Mouse (Mus musculus) MEL (cell line): ENCODE data around the gene Nwd2. TPM values are rescaled to one million over a fixed set of nuclear protein-coding genes. Genes with fewer than 3 reads are reported as not detected.

Experiments used
- DNase-seq: peaks from one replicate; pipeline ENCODE4 v3.0.0; 2011; ENCODE audit warnings: low read depth, low spot score
- H3K27ac ChIP-seq: 2 replicates; pipeline ENCODE4 v1.5.1; 2012; ENCODE audit warnings: low read depth, mild to moderate bottlenecking, control low read depth, low read length, moderate library complexity; ENCODE audit not compliant: control insufficient read depth
- H3K27me3 ChIP-seq, 2 experiments: fragments of 150-350 bp in 1 of 2; sonication (generic) in 1 of 2; 2 replicates each; pipeline ENCODE4 v1.6.1; 2012; ENCODE audit warnings: low read length in 2 of 2, mild to moderate bottlenecking in 2 of 2, improper control_type of control experiment in 1 of 2, moderate library complexity in 1 of 2; ENCODE audit not compliant: insufficient read depth in 2 of 2, control insufficient read depth in 1 of 2
- H3K36me3 ChIP-seq, 2 experiments: 2 replicates each; pipeline ENCODE4 v1.6.1; 2012 to 2014; ENCODE audit warnings: low read length in 2 of 2, improper control_type of control experiment in 1 of 2, inconsistent platforms in 1 of 2, mild to moderate bottlenecking in 1 of 2; ENCODE audit not compliant: insufficient read depth in 2 of 2, control insufficient read depth in 1 of 2
- H3K4me1 ChIP-seq, 2 experiments: fragments of 150-350 bp in 1 of 2; sonication (generic) in 1 of 2; 2 replicates each; pipeline ENCODE4 v1.6.1; 2012; ENCODE audit warnings: low read length in 2 of 2, improper control_type of control experiment in 1 of 2, mild to moderate bottlenecking in 1 of 2; ENCODE audit not compliant: insufficient read depth in 2 of 2, control insufficient read depth in 1 of 2
- H3K4me3 ChIP-seq, 2 experiments: fragments of 150-350 bp in 1 of 2; sonication (generic) in 1 of 2; 2 replicates each; pipeline ENCODE4 v1.5.1; 2012; ENCODE audit warnings: low read depth in 2 of 2, low read length in 2 of 2, mild to moderate bottlenecking in 2 of 2, moderate library complexity in 2 of 2, control low read depth in 1 of 2, improper control_type of control experiment in 1 of 2; ENCODE audit not compliant: control insufficient read depth in 1 of 2, insufficient read depth in 1 of 2
- H3K79me2 ChIP-seq: 2 replicates; pipeline ENCODE4 v1.6.1; 2012; ENCODE audit warnings: mild to moderate bottlenecking, low read length, moderate library complexity; ENCODE audit not compliant: control insufficient read depth, poor library complexity, insufficient read depth
- H3K9ac ChIP-seq: 2 replicates; pipeline ENCODE4 v1.6.1; 2012; ENCODE audit warnings: low read depth, mild to moderate bottlenecking, control low read depth, low read length, moderate library complexity; ENCODE audit not compliant: control insufficient read depth, poor library complexity, severe bottlenecking
- H3K9me3 ChIP-seq: fragments of 150-350 bp; sonication (generic); replicated peaks from 2 replicates; pipeline ENCODE4 v1.6.1; 2012; ENCODE audit warnings: mild to moderate bottlenecking, low read length, improper control_type of control experiment, moderate library complexity; ENCODE audit not compliant: insufficient read depth
- CHD1 ChIP-seq: IDR thresholded peaks from 2 replicates; pipeline ENCODE4 v1.6.1; 2012; ENCODE audit warnings: low read depth, mild to moderate bottlenecking, inconsistent platforms, low read length, improper control_type of control experiment
- CTCF ChIP-seq, 3 experiments: IDR thresholded peaks in 2 of 3; conservative IDR thresholded peaks in 1 of 3; 2 replicates each; pipeline ENCODE4 v1.5.1; 2011 to 2012; ENCODE audit warnings: low read length in 3 of 3, low read depth in 2 of 3, mild to moderate bottlenecking in 2 of 3, improper control_type of control experiment in 1 of 3, inconsistent platforms in 1 of 3, mixed read lengths in 1 of 3, moderate library complexity in 1 of 3; ENCODE audit not compliant: control insufficient read depth in 1 of 3, insufficient read depth in 1 of 3, poor library complexity in 1 of 3, severe bottlenecking in 1 of 3
- E2F4 ChIP-seq: IDR thresholded peaks from 2 replicates; pipeline ENCODE4 v1.6.1; 2011; ENCODE audit warnings: low read depth, low read length, improper control_type of control experiment, borderline replicate concordance
- ELF1 ChIP-seq: IDR thresholded peaks from 2 replicates; pipeline ENCODE4 v1.6.1; 2014; ENCODE audit warnings: low read depth, mild to moderate bottlenecking, inconsistent platforms, low read length, improper control_type of control experiment, moderate library complexity
- GABPA ChIP-seq: IDR thresholded peaks from 2 replicates; pipeline ENCODE4 v1.6.1; 2012; ENCODE audit warnings: low read depth, mild to moderate bottlenecking, inconsistent platforms, low read length, improper control_type of control experiment, moderate library complexity
- JUND ChIP-seq: IDR thresholded peaks from 2 replicates; pipeline ENCODE4 v1.6.1; 2011; ENCODE audit warnings: low read depth, mild to moderate bottlenecking, improper control_type of control experiment, low read length
- MAFK ChIP-seq: IDR thresholded peaks from 2 replicates; pipeline ENCODE4 v1.6.1; 2011; ENCODE audit warnings: low read depth, mild to moderate bottlenecking, low read length, improper control_type of control experiment, borderline replicate concordance
- MAZ ChIP-seq: IDR thresholded peaks from 2 replicates; pipeline ENCODE4 v1.6.1; 2012; ENCODE audit warnings: low read depth, mild to moderate bottlenecking, inconsistent platforms, low read length, improper control_type of control experiment
- MEF2A ChIP-seq: IDR thresholded peaks from 2 replicates; pipeline ENCODE4 v1.6.1; 2014; ENCODE audit warnings: low read depth, mild to moderate bottlenecking, inconsistent platforms, low read length, improper control_type of control experiment; ENCODE audit not compliant: poor library complexity, insufficient replicate concordance, severe bottlenecking; ENCODE audit errors: extremely low read depth
- MYB ChIP-seq: IDR thresholded peaks from 2 replicates; pipeline ENCODE4 v1.6.1; 2011; ENCODE audit warnings: mild to moderate bottlenecking, low read depth, low read length, improper control_type of control experiment
- MYC ChIP-seq: IDR thresholded peaks from 2 replicates; pipeline ENCODE4 v1.6.1; 2011; ENCODE audit warnings: low read depth, mild to moderate bottlenecking, low read length, improper control_type of control experiment, moderate library complexity
- SMC3 ChIP-seq: IDR thresholded peaks from 2 replicates; pipeline ENCODE4 v1.6.1; 2011; ENCODE audit warnings: low read depth, low read length, improper control_type of control experiment
- TAL1 ChIP-seq: IDR thresholded peaks from 2 replicates; pipeline ENCODE4 v1.6.1; 2012; ENCODE audit warnings: mild to moderate bottlenecking, inconsistent platforms, low read length, moderate library complexity, mixed read lengths
- USF1 ChIP-seq: IDR thresholded peaks from 2 replicates; pipeline ENCODE4 v1.6.1; 2014; ENCODE audit warnings: low read depth, mild to moderate bottlenecking, inconsistent platforms, low read length, improper control_type of control experiment, moderate library complexity
- USF2 ChIP-seq, 2 experiments: IDR thresholded peaks; 2 replicates each; pipeline ENCODE4 v1.6.1; 2011 to 2012; ENCODE audit warnings: improper control_type of control experiment in 2 of 2, low read length in 2 of 2, borderline replicate concordance in 1 of 2, inconsistent platforms in 1 of 2, low read depth in 1 of 2, mild to moderate bottlenecking in 1 of 2; ENCODE audit not compliant: insufficient read depth in 1 of 2
- ZC3H11A ChIP-seq: IDR thresholded peaks from 2 replicates; pipeline ENCODE4 v1.6.1; 2012; ENCODE audit warnings: low read depth, mild to moderate bottlenecking, inconsistent platforms, low read length, improper control_type of control experiment
- ZNF384 ChIP-seq: IDR thresholded peaks from 2 replicates; pipeline ENCODE4 v1.6.1; 2012; ENCODE audit warnings: low read depth, mild to moderate bottlenecking, inconsistent platforms, low read length, improper control_type of control experiment
- polyA plus RNA-seq, 2 experiments: library from polyadenylated mRNA; stranded (reverse) in 1 of 2; unstranded in 1 of 2; fragments of >175 nt in 1 of 2; fragments of >200 nt in 1 of 2; gene quantifications; 2 replicates each; pipeline versions ENCODE4 v1.2.1 to v1.2.4; 2012; ENCODE audit warnings: low replicate concordance in 2 of 2, low read depth in 1 of 2; ENCODE audit not compliant: insufficient read length in 2 of 2, insufficient read depth in 1 of 2, missing spikeins in 1 of 2
- total RNA-seq: library from RNA; depleted of rRNA; stranded (reverse); fragments of 300-350 nt; gene quantifications from 2 replicates; pipeline ENCODE4 v1.2.3, GENCODE M21; 2012

Nwd2 gene
- total and polyA plus RNA-seq, 3 experiments = not detected

DNA sequence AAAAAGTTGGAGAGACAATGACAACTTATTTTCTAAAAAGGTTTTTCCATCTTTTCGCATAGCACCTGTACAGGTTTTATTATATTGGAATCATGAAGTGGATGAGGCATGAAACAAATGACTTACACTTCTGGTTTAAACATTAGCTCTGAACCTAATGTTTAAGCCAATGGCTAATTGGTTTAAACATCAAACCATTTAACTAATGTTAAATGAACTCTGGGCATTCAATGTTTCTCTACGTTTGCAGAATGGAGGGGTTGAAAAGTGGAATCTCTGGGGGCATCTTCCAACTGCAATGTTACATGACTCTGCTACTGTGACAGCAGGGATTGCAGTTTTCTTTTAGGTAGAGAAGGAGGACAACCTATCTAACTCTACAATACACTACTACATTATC lies 27.0 kb downstream of the Nwd2 start:
- TF ChIP-seq USF2 (IDR thresholded peaks at IDR 0.05; ENCODE audit: borderline replicate concordance in 1 of 2, insufficient read depth in 1 of 2, low read depth in 1 of 2, low read length in 2 of 2) (no peak), MAFK (no peak), TAL1 (no peak), ELF1 (no peak), SMC3 (no peak), USF1 (no peak), ZC3H11A (no peak), ZNF384 (no peak), CHD1 (no peak)
- H3K27me3 ChIP-seq = no peaks in the 10 kb centered on the region
- H3K36me3 ChIP-seq = no peaks in the 10 kb centered on the region
- no peak overlapping the region for H3K27ac ChIP-seq
- H3K4me1 ChIP-seq = no peaks in the 10 kb centered on the region
- H3K79me2 ChIP-seq = no peaks in the 10 kb centered on the region
- no peak overlapping the region for H3K4me3 ChIP-seq
- no peak for DNase-seq
- H3K9ac ChIP-seq = no peak overlapping the region
- H3K9me3 ChIP-seq = no peaks in the 10 kb centered on the region

DNA sequence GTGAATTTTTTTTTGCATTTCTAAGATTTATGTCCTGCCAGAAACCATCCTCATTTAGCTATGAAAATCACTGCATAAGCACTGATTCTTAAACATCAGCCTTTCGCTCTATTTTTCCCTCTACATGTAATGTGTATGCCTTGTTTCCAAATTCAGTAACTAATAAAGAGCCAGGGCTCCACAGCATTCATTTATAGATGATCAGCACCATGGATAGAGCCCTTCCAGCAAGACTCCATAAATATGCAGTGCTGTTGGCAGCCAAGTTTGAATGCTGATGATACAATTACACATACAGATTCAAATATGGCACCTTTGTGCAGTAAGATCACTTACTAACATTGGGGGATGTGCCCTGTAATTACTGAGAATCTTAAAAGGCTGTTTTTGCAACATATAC lies 40.2 kb downstream of the Nwd2 start:
- peak; percentile 22 for DNase-seq
- no peak overlapping the region for H3K9ac ChIP-seq

DNA sequence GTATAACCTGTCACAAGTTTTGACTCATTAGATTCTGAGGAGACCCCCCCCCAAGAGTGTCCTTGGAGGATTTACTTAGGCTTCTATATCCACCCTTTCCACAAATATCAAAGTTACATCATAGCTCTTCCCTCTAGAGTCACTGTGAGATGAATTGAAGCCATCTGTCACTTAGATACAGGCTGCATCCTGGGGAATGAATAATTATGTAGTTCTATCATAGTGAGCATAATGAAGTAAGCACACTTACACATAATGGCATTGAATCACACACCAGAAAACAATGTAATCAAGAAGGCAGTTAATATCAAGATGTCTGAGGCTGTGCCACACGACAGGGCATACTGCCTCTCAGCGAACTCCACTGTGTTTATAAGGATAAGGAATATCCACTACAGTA lies 47.9 kb downstream of the Nwd2 start:
- Histone ChIP-seq H3K4me3 (no peak overlapping the region), H3K27ac (no peak overlapping the region), H3K9me3 (no peaks in the 10 kb centered on the region), H3K4me1 (no peaks in the 10 kb centered on the region), H3K36me3 (no peaks in the 10 kb centered on the region), H3K27me3 (no peaks in the 10 kb centered on the region)
- TF ChIP-seq MAFK (no peak), JUND (no peak), MEF2A (no peak), E2F4 (no peak)
- TF ChIP-seq, all 39 proteins: peak for 0
- DNase-seq = no peak
- Histone ChIP-seq H3K79me2 (no peaks in the 10 kb centered on the region), H3K9ac (no peak overlapping the region)

More for the DNA sequence above, 40.2 kb downstream of the Nwd2 start:
- Histone ChIP-seq H3K9me3 (no peaks in the 10 kb centered on the region), H3K27ac (no peak overlapping the region), H3K79me2 (no peaks in the 10 kb centered on the region), H3K27me3 (no peaks in the 10 kb centered on the region), H3K4me3 (no peak overlapping the region), H3K36me3 (no peaks in the 10 kb centered on the region), H3K4me1 (no peaks in the 10 kb centered on the region)
- TF ChIP-seq MYC (no peak), SMC3 (no peak), CHD1 (no peak), MAZ (no peak), USF1 (no peak), GABPA (no peak), MYB (no peak), CTCF (IDR thresholded peaks at IDR 0.05 in 2 of 3, conservative IDR thresholded peaks at IDR 0.05 in 1 of 3; ENCODE audit: control insufficient read depth in 1 of 3, insufficient read depth in 1 of 3, low read depth in 2 of 3, low read length in 3 of 3, poor library complexity in 1 of 3, severe bottlenecking in 1 of 3) (no peak), ZNF384 (no peak)
